Mouse (Mus musculus) intestine, embryonic 14.5 days (tissue): ENCODE data around the gene Spata13. TPM values are rescaled to one million over a fixed set of nuclear protein-coding genes. Genes with fewer than 3 reads are reported as not detected.

Experiments
- ATAC-seq: fragments of 200-750 bp; cut with Nextera tagmentation; replicated peaks from 2 replicates; pipeline ENCODE4 v1.8.0; 2017; ENCODE audit warnings: low read depth, moderate number of reproducible peaks, moderate TSS enrichment, moderate library complexity; ENCODE audit not compliant: low FRiP score, low TSS enrichment
- DNase-seq: peaks from one replicate; pipeline ENCODE4 v3.0.0-alpha.2; 2018; ENCODE audit warnings: low spot score
- H3K27ac ChIP-seq: fragments of 300-500 bp; sonication (generic); 2 replicates; pipeline ENCODE4 v1.5.1; 2014; ENCODE audit warnings: low read depth, mild to moderate bottlenecking, control low read depth
- H3K27me3 ChIP-seq: fragments of 300-500 bp; sonication (generic); replicated peaks from 2 replicates; pipeline ENCODE4 v1.6.1; 2014; ENCODE audit warnings: low read length, control low read depth; ENCODE audit not compliant: control insufficient read depth, insufficient read depth
- H3K36me3 ChIP-seq: fragments of 300-500 bp; sonication (generic); 2 replicates; pipeline ENCODE4 v1.6.1; 2014; ENCODE audit warnings: low read length, control low read depth; ENCODE audit not compliant: control insufficient read depth, insufficient read depth
- H3K4me1 ChIP-seq: fragments of 300-500 bp; sonication (generic); replicated peaks from 2 replicates; pipeline ENCODE4 v1.6.1; 2014; ENCODE audit warnings: low read length, control low read depth, mixed read lengths; ENCODE audit not compliant: control insufficient read depth, insufficient read depth
- H3K4me2 ChIP-seq: fragments of 300-500 bp; sonication (generic); 2 replicates; pipeline ENCODE4 v1.6.1; 2014; ENCODE audit warnings: low read length
- H3K4me3 ChIP-seq: fragments of 300-500 bp; sonication (generic); 2 replicates; pipeline ENCODE4 v1.5.1; 2014; ENCODE audit warnings: low read depth, low read length, control low read depth, mixed read lengths
- H3K9ac ChIP-seq: fragments of 300-500 bp; sonication (generic); 2 replicates; pipeline ENCODE4 v1.6.1; 2014; ENCODE audit warnings: mild to moderate bottlenecking, low read length
- H3K9me3 ChIP-seq: fragments of 300-500 bp; sonication (generic); 2 replicates; pipeline ENCODE4 v1.6.1; 2016; ENCODE audit warnings: low read length, control low read depth; ENCODE audit not compliant: control insufficient read depth
- WGBS: fragments of 180-500 bp; shearing (Covaris S2); extraction: QIAGEN DNeasy Blood & Tissue Kit; methylation state at CpG from one replicate; pipeline ENCODE4 v1.1.7; 2014; 5-methylcytosine and 5-hydroxymethylcytosine counted together
- polyA plus RNA-seq: library from polyadenylated mRNA; unstranded; fragments of >200 nt; fragmentation: Nextera tagmentation; extraction: Ambion mirVana; gene quantifications from 2 replicates; pipeline ENCODE4 v1.2.1, GENCODE M21; 2014

Spata13 gene
- polyA plus RNA-seq, 1 experiment from 2014 or later: 23.1 TPM

DNA sequence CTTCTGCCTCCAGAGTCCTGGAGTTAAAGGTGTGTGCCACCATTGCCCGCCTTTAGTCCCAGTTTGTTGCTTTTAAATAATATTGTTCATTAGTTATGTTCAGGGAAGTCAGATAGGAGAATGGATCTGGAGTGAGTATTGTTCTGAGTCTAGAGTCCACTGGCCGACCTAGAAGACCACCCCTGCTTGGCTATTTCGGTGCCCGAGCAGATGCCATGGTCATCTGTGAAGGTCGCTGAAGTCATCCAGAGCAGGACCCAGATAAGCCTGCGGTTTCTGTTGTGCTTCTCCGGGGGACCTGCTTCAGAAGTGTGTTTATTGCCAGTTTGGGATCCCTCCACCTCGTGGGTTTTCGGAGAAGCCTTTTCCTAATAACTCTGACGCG lies 22.9 kb downstream of the Spata13 start:
- ATAC-seq (no peak), DNase-seq (no peak)
- H3K27ac ChIP-seq: no peak overlapping the region
- 0 out of 2 replicates have a peak, but pooled peaks cover 13% of the 10 kb centered on the region for H3K4me1 ChIP-seq
- H3K36me3 ChIP-seq: no peaks in the 10 kb centered on the region
- H3K9ac ChIP-seq: no peak overlapping the region
- no peak overlapping the region for H3K4me3 ChIP-seq
- no peak overlapping the region for H3K4me2 ChIP-seq
- H3K27me3 ChIP-seq: no peaks in the 10 kb centered on the region
- no peaks in the 10 kb centered on the region for H3K9me3 ChIP-seq
- 83% methylated on average over 11 of the region's 11 CpGs for WGBS

DNA sequence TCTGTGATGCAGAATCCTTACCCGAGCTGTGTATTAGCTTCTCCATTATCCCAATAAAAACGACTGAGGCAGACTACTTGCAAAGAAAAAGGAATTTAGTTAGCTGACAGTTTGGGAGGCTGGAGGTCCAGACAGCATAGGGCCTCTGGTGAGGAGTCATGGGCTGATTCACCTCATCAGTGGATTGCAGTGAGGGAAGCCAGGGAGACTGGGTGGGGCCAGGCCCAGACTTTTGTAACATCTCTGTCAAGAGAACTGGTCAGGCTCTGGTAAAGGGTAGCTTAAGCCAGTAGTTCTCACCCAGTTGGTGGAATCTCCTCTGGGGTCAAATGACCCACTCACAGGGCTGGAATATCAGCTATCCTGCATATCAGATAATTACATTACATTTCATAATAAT lies 24.1 kb downstream of the Spata13 start:
- Histone ChIP-seq H3K4me2 (no peak overlapping the region), H3K27ac (no peak overlapping the region), H3K4me1 (0 out of 2 replicates have a peak, but pooled peaks cover 9% of the 10 kb centered on the region), H3K36me3 (no peaks in the 10 kb centered on the region), H3K27me3 (no peaks in the 10 kb centered on the region), H3K9me3 (no peaks in the 10 kb centered on the region), H3K4me3 (no peak overlapping the region), H3K9ac (no peak overlapping the region)
- no peak for ATAC-seq
- WGBS: 67% methylated on average over 2 of the region's 2 CpGs
- DNase-seq: no peak

DNA sequence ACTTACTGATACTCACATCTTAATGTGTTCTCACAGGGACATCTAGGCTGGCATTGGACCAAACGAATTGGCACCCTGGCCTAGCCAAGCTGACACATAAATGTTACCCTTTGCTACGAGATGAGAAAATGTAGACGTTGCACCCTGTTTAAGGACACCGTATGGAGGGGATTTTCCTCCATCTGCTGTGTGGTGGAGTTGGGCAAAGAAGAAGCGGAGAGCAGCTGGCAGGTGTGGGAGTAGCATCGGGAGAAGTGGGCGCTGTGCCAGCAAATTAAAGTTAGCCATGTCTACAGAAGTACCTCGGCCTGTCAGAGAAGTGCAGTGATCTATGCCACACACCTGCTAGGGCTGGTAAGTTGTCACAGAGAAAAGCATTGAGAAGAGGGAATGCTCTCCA lies 25.7 kb downstream of the Spata13 start:
- ATAC-seq: no peak
- WGBS: 76% methylated on average over 8 of the region's 8 CpGs
- H3K4me3 ChIP-seq: no peak overlapping the region
- H3K4me1 ChIP-seq: peaks cover 11% of the 10 kb centered on the region; the same call in 1 of the 2 replicates
- no peaks in the 10 kb centered on the region for H3K9me3 ChIP-seq
- H3K9ac ChIP-seq: no peak overlapping the region
- DNase-seq: no peak
- H3K27ac ChIP-seq: no peak overlapping the region
- H3K4me2 ChIP-seq: no peak overlapping the region
- H3K27me3 ChIP-seq: no peaks in the 10 kb centered on the region
- H3K36me3 ChIP-seq: no peaks in the 10 kb centered on the region

DNA sequence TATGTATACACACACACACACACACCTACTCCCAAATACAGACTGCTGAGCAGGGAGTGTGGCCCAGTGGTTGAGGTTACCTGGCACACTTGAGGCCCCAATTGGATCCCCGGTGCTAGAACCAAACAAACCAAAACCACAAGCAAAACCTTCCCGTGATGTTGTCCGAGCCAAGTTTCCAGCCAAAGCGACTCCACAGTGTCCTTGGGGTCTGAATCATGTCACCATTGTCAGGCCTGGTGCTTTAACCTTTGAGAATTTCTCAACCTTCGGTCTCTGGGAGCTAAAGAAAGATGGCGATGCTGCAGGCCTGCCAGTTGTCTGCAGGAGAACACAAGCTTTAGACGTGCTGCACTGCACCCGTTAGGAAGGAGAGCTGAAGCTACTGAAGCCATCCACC lies 26.8 kb downstream of the Spata13 start:
- no peaks in the 10 kb centered on the region for H3K27me3 ChIP-seq
- no peaks in the 10 kb centered on the region for H3K36me3 ChIP-seq
- no peak overlapping the region for H3K9ac ChIP-seq
- 89% methylated on average over 8 of the region's 8 CpGs for WGBS
- no peak overlapping the region for H3K27ac ChIP-seq
- no peaks in the 10 kb centered on the region for H3K9me3 ChIP-seq
- DNase-seq (no peak), ATAC-seq (no peak)
- no peak overlapping the region for H3K4me3 ChIP-seq
- peaks cover 18% of the 10 kb centered on the region for H3K4me1 ChIP-seq
- H3K4me2 ChIP-seq: no peak overlapping the region

DNA sequence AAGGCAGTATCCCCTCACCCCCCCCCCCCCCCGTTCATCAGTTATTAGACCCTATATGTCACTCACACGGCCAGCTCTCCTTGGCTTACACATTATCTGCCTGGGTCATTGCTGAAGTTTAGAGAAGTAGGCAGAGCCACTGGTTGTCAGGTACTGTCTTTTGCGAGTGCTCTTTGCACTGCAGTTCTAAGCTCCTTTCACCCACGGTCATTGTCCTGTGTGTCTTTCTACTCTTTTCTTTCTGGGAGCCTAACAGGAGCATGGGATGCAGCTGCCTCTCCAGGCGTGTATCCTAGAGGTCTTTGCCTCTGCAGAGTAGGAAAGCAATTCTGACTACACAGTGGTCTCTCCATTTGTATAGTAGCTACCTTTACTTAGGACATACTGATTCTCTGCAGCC lies 27.5 kb downstream of the Spata13 start:
- Histone ChIP-seq H3K4me3 (no peak overlapping the region), H3K27me3 (no peaks in the 10 kb centered on the region), H3K4me1 (peaks cover 11% of the 10 kb centered on the region), H3K9ac (no peak overlapping the region), H3K36me3 (no peaks in the 10 kb centered on the region), H3K4me2 (no peak overlapping the region), H3K9me3 (no peaks in the 10 kb centered on the region), H3K27ac (no peak overlapping the region)
- 87% methylated on average over 5 of the region's 5 CpGs for WGBS
- ATAC-seq (no peak), DNase-seq (no peak)

DNA sequence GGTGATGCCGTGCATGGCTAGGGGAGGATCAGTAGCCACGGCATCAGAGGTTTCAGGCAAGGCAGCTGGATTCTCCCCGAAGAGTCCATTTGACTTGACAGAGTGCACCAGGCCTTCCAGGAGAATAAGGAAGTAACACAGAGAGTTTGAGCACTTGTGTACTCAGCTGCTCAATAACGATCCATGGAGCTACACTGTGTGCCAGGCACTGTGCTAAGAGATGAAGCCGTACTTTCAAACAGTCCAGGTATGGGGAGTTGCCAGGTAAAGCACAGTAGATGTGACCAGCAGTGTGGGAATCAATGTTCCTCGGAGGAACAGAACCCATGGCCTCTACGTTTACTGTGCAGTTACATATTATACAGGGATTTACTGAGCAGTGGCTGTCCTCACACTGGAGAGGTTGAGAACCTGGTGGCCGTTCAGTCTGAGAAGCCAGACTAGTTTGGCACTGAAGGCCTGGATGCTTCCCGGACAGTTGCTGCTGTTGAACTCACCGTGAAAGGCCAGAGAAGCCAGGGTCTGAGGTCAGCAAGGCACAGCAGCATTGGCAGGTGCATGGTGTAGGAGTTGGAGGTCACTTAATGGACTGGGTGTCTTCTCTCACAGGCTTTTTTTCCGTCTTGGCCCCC lies 29.6 kb downstream of the Spata13 start:
- no peak for DNase-seq
- no peak overlapping the region for H3K4me3 ChIP-seq
- no peak overlapping the region for H3K9ac ChIP-seq
- WGBS: 75% methylated on average over 11 of the region's 11 CpGs
- H3K9me3 ChIP-seq: no peaks in the 10 kb centered on the region
- H3K27ac ChIP-seq: no peak overlapping the region
- no peak overlapping the region for H3K4me2 ChIP-seq
- peaks cover 9% of the 10 kb centered on the region for H3K4me1 ChIP-seq
- H3K27me3 ChIP-seq: no peaks in the 10 kb centered on the region
- H3K36me3 ChIP-seq: no peaks in the 10 kb centered on the region
- ATAC-seq: no peak

DNA sequence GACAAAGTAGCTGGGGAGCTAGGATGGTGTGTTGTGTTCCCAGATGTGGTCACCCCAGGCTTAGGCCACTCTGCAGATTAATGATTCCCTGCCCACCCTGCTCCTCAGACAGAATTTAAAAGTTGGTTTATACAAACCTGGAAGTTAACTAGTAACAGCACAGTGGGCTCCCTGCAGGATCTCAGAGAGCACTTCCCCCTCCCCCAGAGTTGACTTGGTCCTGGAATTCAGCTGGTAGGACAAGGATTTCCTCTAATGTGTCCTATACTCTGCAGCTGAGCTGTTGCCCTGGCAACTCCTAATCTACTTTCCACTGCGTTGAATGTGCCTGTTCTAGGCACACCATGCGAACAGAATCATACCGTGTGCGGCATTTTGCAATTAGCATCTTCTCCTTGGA lies 30.8 kb downstream of the Spata13 start:
- Histone ChIP-seq H3K27me3 (no peaks in the 10 kb centered on the region), H3K4me2 (no peak overlapping the region), H3K9me3 (no peaks in the 10 kb centered on the region), H3K9ac (no peak overlapping the region), H3K4me1 (peaks cover 9% of the 10 kb centered on the region), H3K36me3 (no peaks in the 10 kb centered on the region), H3K27ac (no peak overlapping the region), H3K4me3 (no peak overlapping the region)
- DNase-seq (no peak), ATAC-seq (no peak)
- 50% methylated on average over 4 of the region's 4 CpGs for WGBS

DNA sequence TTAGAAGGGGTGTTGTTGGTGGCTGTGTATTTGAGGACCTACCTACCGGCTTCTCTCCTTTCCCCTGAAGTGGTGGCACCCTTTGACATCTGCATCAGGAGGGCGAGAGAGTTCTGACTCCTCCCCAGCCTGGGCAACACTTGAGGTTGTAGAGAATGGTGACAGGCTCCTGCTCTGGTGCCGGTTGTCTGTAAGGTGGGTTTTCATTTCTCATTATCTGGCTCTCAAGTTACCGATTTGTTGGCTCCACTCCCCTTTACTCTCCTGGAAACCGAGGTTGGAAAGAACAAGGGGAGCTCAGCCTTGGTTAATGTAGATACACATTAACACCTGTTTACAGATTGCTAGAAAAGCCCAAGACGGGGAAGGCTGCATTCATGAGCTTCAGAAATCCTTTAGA lies 31.5 kb downstream of the Spata13 start:
- DNase-seq: no peak
- no peak for ATAC-seq
- H3K9me3 ChIP-seq: no peaks in the 10 kb centered on the region
- H3K36me3 ChIP-seq: no peaks in the 10 kb centered on the region
- no peak overlapping the region for H3K4me2 ChIP-seq
- no peak overlapping the region for H3K4me3 ChIP-seq
- H3K4me1 ChIP-seq: peaks cover 9% of the 10 kb centered on the region
- no peak overlapping the region for H3K9ac ChIP-seq
- no peak overlapping the region for H3K27ac ChIP-seq
- 62% methylated on average over 6 of the region's 6 CpGs for WGBS
- H3K27me3 ChIP-seq: no peaks in the 10 kb centered on the region

DNA sequence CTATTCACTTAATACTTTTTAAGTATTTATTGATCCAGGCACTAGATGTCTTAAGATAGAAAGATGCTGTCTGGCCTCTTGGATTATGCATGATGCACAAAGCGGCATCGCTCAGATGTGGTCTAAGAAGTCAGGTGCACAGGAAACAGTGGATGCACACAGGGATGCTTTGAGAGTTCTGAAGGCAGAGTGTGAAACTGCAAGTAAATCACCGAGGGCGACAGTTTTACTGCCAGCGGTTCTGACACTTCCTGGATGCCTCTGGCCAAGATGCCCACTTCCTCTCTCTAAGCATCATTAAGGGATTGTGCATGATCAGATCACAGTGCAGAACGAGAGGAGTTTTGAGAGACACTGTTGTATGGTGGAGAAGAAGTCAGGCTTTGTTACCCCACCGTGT lies 32.5 kb downstream of the Spata13 start:
- 62% methylated on average over 7 of the region's 7 CpGs for WGBS
- Histone ChIP-seq H3K4me1 (peaks cover 9% of the 10 kb centered on the region), H3K9me3 (no peaks in the 10 kb centered on the region), H3K27me3 (no peaks in the 10 kb centered on the region), H3K27ac (no peak overlapping the region), H3K4me2 (no peak overlapping the region), H3K36me3 (no peaks in the 10 kb centered on the region), H3K4me3 (no peak overlapping the region), H3K9ac (no peak overlapping the region)
- ATAC-seq (no peak), DNase-seq (no peak)
